Mouse (Mus musculus): ENCODE data around the gene Litaf.

The Litaf gene

DNA sequence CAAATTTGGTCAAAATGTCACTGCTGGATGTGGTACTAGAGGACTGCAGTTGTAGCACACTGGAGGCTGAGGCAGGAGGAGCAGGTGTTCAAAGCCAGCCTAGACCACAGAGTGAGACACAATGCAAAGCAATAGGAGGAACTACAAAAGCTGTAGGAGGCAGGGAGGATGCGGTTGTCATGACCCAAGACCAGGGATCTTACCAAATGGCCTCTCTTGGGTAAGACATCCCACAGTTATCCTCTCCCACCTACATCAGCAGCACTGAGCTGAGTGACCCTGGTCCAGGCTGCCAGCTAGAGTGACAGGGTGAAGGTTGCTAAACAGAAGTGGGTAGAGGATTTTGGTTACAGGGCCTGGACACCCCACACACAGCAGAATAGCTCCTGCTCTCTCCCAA, 138.9 kb downstream of the Litaf start:
- ATAC-seq (ENCODE audit: insufficient number of reproducible peaks, low FRiP score, low TSS enrichment): no peak

DNA sequence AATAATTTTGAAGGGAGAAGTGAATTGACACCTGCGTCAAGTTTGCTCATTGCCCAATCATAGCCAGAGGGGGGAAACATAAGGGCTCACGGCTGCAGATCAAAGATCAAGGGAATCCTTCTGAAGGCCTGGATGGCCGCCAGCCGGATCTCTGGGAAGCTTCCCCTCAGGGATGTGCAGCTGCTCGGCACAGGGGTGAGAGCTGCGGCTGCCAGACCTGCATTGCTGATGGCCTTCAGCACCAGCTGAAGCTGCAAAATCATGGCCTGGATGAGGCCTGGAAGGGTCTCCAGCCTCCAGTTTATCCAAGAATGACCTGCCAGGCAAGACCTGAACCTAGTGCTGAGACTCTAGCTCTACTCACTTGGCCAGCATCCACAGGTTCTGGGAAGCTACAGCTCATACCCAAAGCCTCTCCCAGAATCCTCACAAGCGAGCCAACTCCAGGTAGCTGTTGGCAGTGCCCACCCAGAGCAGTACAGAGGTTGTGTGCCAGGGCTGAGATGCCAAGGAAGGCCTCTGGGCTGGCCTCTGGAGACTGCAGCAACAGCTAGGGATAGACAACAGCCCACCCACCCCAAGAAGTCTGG, 140.3 kb downstream of the Litaf start:
- ATAC-seq (ENCODE audit: insufficient number of reproducible peaks, low FRiP score, low TSS enrichment): no peak

DNA sequence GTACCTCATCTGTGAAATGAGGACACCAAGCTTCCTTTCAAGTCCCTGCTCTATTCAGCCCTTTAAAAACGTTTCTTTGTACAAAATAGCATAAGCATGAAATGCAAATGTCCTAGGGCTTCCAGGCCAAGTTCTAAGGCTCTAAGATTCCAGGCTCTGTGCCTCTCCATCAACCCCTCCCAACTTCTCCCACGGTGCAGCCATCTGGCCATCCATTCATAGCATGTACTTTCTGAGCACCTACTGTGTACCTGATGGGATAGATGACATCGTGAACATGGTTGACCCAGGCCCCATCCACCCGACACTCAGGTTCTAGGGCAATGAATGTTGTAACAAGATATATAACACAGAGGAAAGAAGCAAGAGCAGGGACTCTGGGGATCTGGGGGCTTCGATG, 142.4 kb downstream of the Litaf start:
- ATAC-seq (ENCODE audit: insufficient number of reproducible peaks, low FRiP score, low TSS enrichment): no peak

DNA sequence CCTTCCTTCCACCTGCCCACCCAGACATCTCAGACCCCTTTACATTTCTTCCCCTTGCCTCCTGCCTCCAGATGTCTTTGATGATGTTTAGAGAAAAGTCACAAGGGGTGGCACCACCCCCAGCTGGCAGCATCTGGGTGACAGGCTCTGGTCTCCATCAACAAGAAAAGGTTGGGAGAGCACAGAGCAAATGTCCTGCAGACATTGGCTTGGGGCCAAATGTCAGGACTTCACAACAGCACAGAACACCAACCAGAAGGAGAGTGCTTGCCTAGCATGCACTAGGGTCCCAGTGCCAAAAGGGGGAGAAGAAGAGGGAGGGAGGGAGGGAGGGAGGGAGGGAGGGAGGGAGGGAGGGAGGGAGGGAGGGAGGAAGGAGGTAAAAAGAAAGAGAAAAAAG, 146.1 kb downstream of the Litaf start:
- no peak for ATAC-seq (ENCODE audit: insufficient number of reproducible peaks, low FRiP score, low TSS enrichment)

GRCm38 (mm10) chr16:10916271-10916670, 149.7 kb downstream of the Litaf start:
- no peak for ATAC-seq (ENCODE audit: insufficient number of reproducible peaks, low FRiP score, low TSS enrichment)

GRCm38 (mm10) chr16:10915066-10915465, 150.9 kb downstream of the Litaf start:
- no peak for ATAC-seq (ENCODE audit: insufficient number of reproducible peaks, low FRiP score, low TSS enrichment)

DNA sequence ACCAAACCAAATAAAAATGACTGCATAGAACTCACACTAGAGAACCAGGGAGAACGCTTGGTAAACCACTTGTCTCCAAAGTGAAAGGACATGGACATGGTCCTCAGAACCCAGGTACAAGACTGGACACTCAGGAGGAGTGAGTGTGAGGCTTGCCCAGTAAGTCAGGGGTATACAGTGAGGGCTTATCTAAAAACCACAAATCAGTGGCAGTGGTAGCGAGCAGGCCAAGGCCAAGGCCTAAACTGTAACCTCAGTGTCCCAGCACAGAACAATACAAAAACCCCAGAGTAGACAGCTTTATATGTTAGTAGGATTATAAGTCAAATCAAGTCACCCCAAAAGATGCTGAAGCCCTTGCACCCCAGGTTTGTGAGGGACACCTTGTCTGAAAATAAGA, 154.9 kb downstream of the Litaf start:
- no peak for ATAC-seq (ENCODE audit: insufficient number of reproducible peaks, low FRiP score, low TSS enrichment)

GRCm38 (mm10) chr16:10910541-10910940, 155.4 kb downstream of the Litaf start:
- ATAC-seq (ENCODE audit: insufficient number of reproducible peaks, low FRiP score, low TSS enrichment): no peak

Measured in cerebellum, adult (tissue).